Mouse (Mus musculus) urinary bladder, postnatal 10 days (tissue): ENCODE data around the gene Cdkn1c.

Experiments used
- DNase-seq: peaks from one replicate; pipeline ENCODE4 v3.0.0; 2022; ENCODE audit warnings: low spot score

Gene Cdkn1c

GRCm38 (mm10) chr7:143473347-143474101 is 12.7 kb upstream of the Cdkn1c start, which contains the start of gene Slc22a18:
Slc22a18 (plus strand) TSS chr7:143473736.
- DNase-seq, result no peak

- peak; percentile 52 for DNase-seq
Observed at GRCm38 (mm10) chr7:143469946-143470345, 9.1 kb upstream of the Cdkn1c start.

- DNase-seq, result no peak
Observed at GRCm38 (mm10) chr7:143467714-143468113, 6.9 kb upstream of the Cdkn1c start.

GRCm38 (mm10) chr7:143466099-143466677 is 5.3 kb upstream of the Cdkn1c start:
- DNase-seq, result peak; percentile 57

- no peak for DNase-seq
Observed at GRCm38 (mm10) chr7:143464811-143465560, 4.1 kb upstream of the Cdkn1c start.

- no peak for DNase-seq
Observed at GRCm38 (mm10) chr7:143463865-143464415, 3.1 kb upstream of the Cdkn1c start.

GRCm38 (mm10) chr7:143462516-143462915 is 1.7 kb upstream of the Cdkn1c start:
- no peak for DNase-seq

- no peak for DNase-seq
Observed at GRCm38 (mm10) chr7:143461920-143462319, 1.1 kb upstream of the Cdkn1c start.

- no peak for DNase-seq
Observed at GRCm38 (mm10) chr7:143461294-143461870, 532 bp upstream of the Cdkn1c start.

- DNase-seq, result no peak
Observed at GRCm38 (mm10) chr7:143460217-143460834, 524 bp downstream of the Cdkn1c start.

- DNase-seq, result no peak
Observed at GRCm38 (mm10) chr7:143459332-143460211, 1.3 kb downstream of the Cdkn1c start.

GRCm38 (mm10) chr7:143458963-143459331 is 1.9 kb downstream of the Cdkn1c start:
- no peak for DNase-seq

GRCm38 (mm10) chr7:143447130-143447529 is 13.7 kb downstream of the Cdkn1c start:
- DNase-seq, result no peak

GRCm38 (mm10) chr7:143445651-143446460 is 15.0 kb downstream of the Cdkn1c start:
- no peak for DNase-seq

GRCm38 (mm10) chr7:143444955-143445648 is 15.7 kb downstream of the Cdkn1c start:
- DNase-seq, result no peak

- DNase-seq, result no peak
Observed at GRCm38 (mm10) chr7:143444580-143444954, 16.3 kb downstream of the Cdkn1c start.

GRCm38 (mm10) chr7:143438965-143439364 is 21.9 kb downstream of the Cdkn1c start:
- DNase-seq, result no peak

GRCm38 (mm10) chr7:143437894-143438581 is 22.8 kb downstream of the Cdkn1c start:
- DNase-seq, result no peak
